Mouse (Mus musculus): ENCODE data around the gene RPS10-NUDT3.

GRCm38 (mm10) chr17:27557927-27558661 lies 76.9 kb downstream of the RPS10-NUDT3 start:
- no peak for TF ChIP-seq POLR2A (IDR thresholded peaks at IDR 0.05; ENCODE audit: extremely low read depth, insufficient read depth, low read length)
- no peak for TF ChIP-seq CTCF (IDR thresholded peaks at IDR 0.05; ENCODE audit: low read depth, low read length)
